Mouse (Mus musculus) embryonic facial prominence, embryonic 10.5 days (tissue): ENCODE data around the gene Soga3. TPM values are rescaled to one million over a fixed set of nuclear protein-coding genes. Genes with fewer than 3 reads are reported as not detected.

Experiments used
- DNase-seq: peaks from one replicate; pipeline ENCODE4 v3.0.0-alpha.2; 2017; ENCODE audit warnings: low spot score
- H3K27ac ChIP-seq: fragments of 300-500 bp; sonication (generic); replicated peaks from 2 replicates; pipeline ENCODE4 v1.5.1; 2016; ENCODE audit warnings: mild to moderate bottlenecking
- H3K27me3 ChIP-seq: fragments of 300-500 bp; sonication (generic); replicated peaks from 2 replicates; pipeline ENCODE4 v1.6.1; 2016; ENCODE audit warnings: low read depth, mild to moderate bottlenecking; ENCODE audit not compliant: poor library complexity, severe bottlenecking
- H3K36me3 ChIP-seq: fragments of 300-500 bp; sonication (generic); replicated peaks from 2 replicates; pipeline ENCODE4 v1.6.1; 2016; ENCODE audit warnings: mild to moderate bottlenecking, moderate library complexity
- H3K4me1 ChIP-seq: fragments of 300-500 bp; sonication (generic); 2 replicates; pipeline ENCODE4 v1.6.1; 2016
- H3K4me3 ChIP-seq: fragments of 300-500 bp; sonication (generic); 2 replicates; pipeline ENCODE4 v1.5.1; 2016; ENCODE audit warnings: mild to moderate bottlenecking, moderate library complexity
- H3K9me3 ChIP-seq: fragments of 300-500 bp; sonication (generic); 2 replicates; pipeline ENCODE4 v1.6.1; 2016; ENCODE audit warnings: mild to moderate bottlenecking
- WGBS: fragments of 180-500 bp; shearing (Covaris S2); methylation state at CpG from one replicate; pipeline ENCODE4 v1.1.7; 2016; 5-methylcytosine and 5-hydroxymethylcytosine counted together
- polyA plus RNA-seq: library from polyadenylated mRNA; unstranded; fragments of >200 nt; fragmentation: Nextera tagmentation; extraction: Ambion mirVana; gene quantifications from 2 replicates; pipeline ENCODE4 v1.2.1, GENCODE M21; 2016

Gene Soga3
- polyA plus RNA-seq, 1 experiment from 2014 or later, result 6.3 TPM

- H3K9me3 ChIP-seq, result no peaks in the 10 kb centered on the region
- H3K27me3 ChIP-seq, result no peaks in the 10 kb centered on the region
- H3K4me1 ChIP-seq, result peaks cover 9% of the 10 kb centered on the region
- H3K4me3 ChIP-seq, result no peak overlapping the region
- 40% methylated on average over 3 of the region's 3 CpGs for WGBS
- no peak overlapping the region for H3K27ac ChIP-seq
- no peak for DNase-seq
- H3K36me3 ChIP-seq, result no peaks in the 10 kb centered on the region
Measured at GRCm38 (mm10) chr10:29213534-29214100, 70.0 kb downstream of the Soga3 start.

GRCm38 (mm10) chr10:29216957-29217356 lies 73.3 kb downstream of the Soga3 start:
- Histone ChIP-seq H3K27ac (no peak overlapping the region), H3K9me3 (no peaks in the 10 kb centered on the region), H3K4me1 (peaks cover under 1% of the 10 kb centered on the region; the same call in 1 of the 2 replicates), H3K4me3 (no peak overlapping the region), H3K36me3 (no peaks in the 10 kb centered on the region), H3K27me3 (no peaks in the 10 kb centered on the region)
- DNase-seq, result no peak
- 95% methylated on average over 1 of the region's 1 CpGs for WGBS

GRCm38 (mm10) chr10:29217451-29217850 lies 73.8 kb downstream of the Soga3 start:
- DNase-seq, result no peak
- H3K36me3 ChIP-seq, result no peaks in the 10 kb centered on the region
- H3K4me1 ChIP-seq, result no peaks in the 10 kb centered on the region
- no peaks in the 10 kb centered on the region for H3K27me3 ChIP-seq
- no peaks in the 10 kb centered on the region for H3K9me3 ChIP-seq
- no peak overlapping the region for H3K27ac ChIP-seq
- H3K4me3 ChIP-seq, result no peak overlapping the region
- WGBS, result 67% methylated on average over 2 of the region's 2 CpGs

GRCm38 (mm10) chr10:29225329-29225728 lies 81.7 kb downstream of the Soga3 start:
- Histone ChIP-seq H3K4me3 (no peak overlapping the region), H3K4me1 (no peaks in the 10 kb centered on the region), H3K36me3 (peaks cover 6% of the 10 kb centered on the region; the same call in 1 of the 2 replicates), H3K27ac (no peak overlapping the region), H3K27me3 (no peaks in the 10 kb centered on the region), H3K9me3 (no peaks in the 10 kb centered on the region)
- DNase-seq, result no peak
- WGBS, result 87% methylated on average over 4 of the region's 4 CpGs

- Histone ChIP-seq H3K4me3 (no peak overlapping the region), H3K4me1 (no peaks in the 10 kb centered on the region), H3K27me3 (no peaks in the 10 kb centered on the region), H3K9me3 (no peaks in the 10 kb centered on the region), H3K27ac (no peak overlapping the region), H3K36me3 (no peaks in the 10 kb centered on the region)
- 97% methylated on average over 2 of the region's 2 CpGs for WGBS
- no peak for DNase-seq
Measured at GRCm38 (mm10) chr10:29231208-29231607, 87.6 kb downstream of the Soga3 start.

Other genes with a start within 250 kb of the Soga3 start
- not detected in 2 replicates for gene 2310057J18Rik, start 157.5 kb upstream of the Soga3 start, polyA plus RNA-seq
- 0.35 TPM in 1 of 2 replicates, not detected in the other for gene Gm49353, start 55.1 kb downstream of the Soga3 start, polyA plus RNA-seq
- 1.4 and 1.7 TPM in 2 replicates for gene 9330159F19Rik, start 67.8 kb downstream of the Soga3 start, polyA plus RNA-seq
- 21.6 and 25.8 TPM in 2 replicates for gene Echdc1, start 169.3 kb downstream of the Soga3 start, polyA plus RNA-seq
- 53.9 and 54.0 TPM in 2 replicates for gene Rnf146, start 218.6 kb downstream of the Soga3 start, polyA plus RNA-seq